Comparison of ENCODE assay signal across 8 mouse cellular contexts in genomic region chr4:49153849-49154248, GRCm38 (mm10).
DNase-seq lines count a peak whose midpoint lies in the region; ATAC-seq lines count a peak whose summit lies in the region.

No protein-coding gene starts in this region.

- no peak for ATAC-seq in activated CD4-positive, CD25-positive, alpha-beta regulatory T cell, adult 4 months

- peak; percentile 20 for DNase-seq in ovary, postnatal 36 days (ENCODE audit: low spot score)
- DNase-seq in ovary, postnatal 10 days (ENCODE audit: low spot score): no peak
- peak; percentile 28 for DNase-seq in c-Kit-positive CD71-negative TER-119-negative erythroid progenitor cells, embryonic 14.5 days (ENCODE audit: low read depth)
- DNase-seq in frontal cortex, postnatal 14 days (ENCODE audit: low spot score in 2 of 2): peak; percentile 17 to 44
- peak; percentile 72 to 77 for DNase-seq in kidney, postnatal 4 days
- peak; percentile 4 to 10 for DNase-seq in lung, adult 18-20 months
- peak; percentile 47 to 66 for DNase-seq in right cerebral cortex, postnatal 10 days (ENCODE audit: low spot score in 2 of 2)
